Mouse (Mus musculus) cerebellum, postnatal 4 days (tissue): Measurements from ENCODE around the gene Ptpn13.

ENCODE experiments used
- DNase-seq, 2 experiments: peaks; one replicate each; pipeline ENCODE4 v3.0.0; 2022; ENCODE audit warnings: low spot score in 2 of 2, mixed read lengths in 1 of 2

The Ptpn13 gene

DNA sequence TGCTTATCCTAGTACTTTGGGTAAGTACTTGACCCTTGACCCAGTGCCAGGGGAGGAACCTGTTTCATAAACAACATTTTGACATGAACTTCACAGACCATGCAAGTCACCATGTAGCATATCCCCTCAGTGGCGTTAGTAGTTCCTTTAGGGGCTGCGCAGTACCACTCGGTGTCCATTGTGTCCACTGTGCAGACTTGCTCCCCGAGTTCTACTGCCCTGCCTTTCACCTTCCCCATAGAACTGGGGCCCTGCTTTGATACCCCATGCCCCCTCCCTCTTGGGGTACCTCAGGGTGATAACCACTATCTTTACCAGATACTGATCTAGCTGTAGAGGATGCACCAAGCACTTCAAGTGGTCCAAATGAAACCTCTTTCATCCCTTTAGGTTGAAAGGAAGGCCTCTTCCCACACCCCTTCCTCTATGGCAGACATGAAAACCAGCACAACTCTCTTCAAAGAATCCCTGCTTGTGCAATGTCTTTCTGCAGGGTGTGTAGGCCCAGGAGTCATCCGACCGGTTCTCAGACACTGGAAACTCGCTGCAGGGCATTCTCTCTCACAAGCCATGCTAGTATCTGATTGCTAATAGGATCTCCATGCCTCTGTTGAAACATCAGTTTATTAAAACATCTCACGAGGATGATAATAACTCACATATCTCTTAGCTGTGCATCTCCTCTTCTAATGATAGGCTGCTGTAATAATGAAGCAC lies 34.1 kb downstream of the Ptpn13 start:
- no peak for DNase-seq

DNA sequence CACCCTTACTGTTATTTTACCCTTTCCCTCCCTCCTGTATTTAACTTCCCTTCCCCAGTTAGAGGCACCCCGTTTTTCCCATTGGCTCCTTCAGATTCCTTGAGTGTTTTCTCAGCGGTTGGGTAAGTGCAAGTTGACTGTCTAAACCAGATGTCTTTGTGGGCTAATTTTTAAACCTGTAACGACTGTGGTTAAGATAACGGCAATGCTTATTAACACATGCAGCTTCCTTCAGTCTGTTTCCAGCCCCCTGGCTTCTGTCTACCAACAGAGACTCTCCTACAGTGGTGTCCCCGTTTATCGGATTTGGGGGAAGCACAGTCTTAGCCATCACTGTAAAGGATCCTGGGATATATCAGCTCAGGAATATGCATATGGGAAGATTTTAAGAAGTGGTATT lies 35.9 kb downstream of the Ptpn13 start:
- DNase-seq = no peak

DNA sequence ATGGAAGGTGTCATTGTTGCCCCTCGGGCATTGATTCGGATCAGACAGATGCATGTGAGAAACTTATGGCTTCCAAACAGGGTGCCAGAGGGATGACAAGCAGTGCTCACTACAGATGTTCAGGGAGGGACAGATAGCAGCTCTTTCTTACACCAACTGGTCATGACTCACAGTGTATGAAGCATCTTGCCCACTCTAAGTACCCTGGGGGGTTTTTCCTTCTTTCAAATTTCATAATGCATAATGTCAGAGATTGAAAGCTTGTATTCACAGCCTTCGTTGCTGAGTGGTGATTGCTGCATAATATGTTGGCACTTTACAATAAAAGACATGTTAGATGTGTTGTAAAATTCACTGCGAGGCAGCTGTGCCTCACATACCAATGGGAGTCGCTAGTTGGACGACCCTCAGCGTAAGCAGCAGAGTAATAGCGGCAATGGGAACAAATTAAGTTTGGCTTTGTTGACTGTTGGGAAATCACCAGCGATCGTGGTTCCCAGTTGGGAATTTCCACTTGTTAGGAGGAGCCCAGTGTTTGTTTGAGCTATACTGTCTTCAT lies 38.7 kb downstream of the Ptpn13 start:
- DNase-seq = no peak

DNA sequence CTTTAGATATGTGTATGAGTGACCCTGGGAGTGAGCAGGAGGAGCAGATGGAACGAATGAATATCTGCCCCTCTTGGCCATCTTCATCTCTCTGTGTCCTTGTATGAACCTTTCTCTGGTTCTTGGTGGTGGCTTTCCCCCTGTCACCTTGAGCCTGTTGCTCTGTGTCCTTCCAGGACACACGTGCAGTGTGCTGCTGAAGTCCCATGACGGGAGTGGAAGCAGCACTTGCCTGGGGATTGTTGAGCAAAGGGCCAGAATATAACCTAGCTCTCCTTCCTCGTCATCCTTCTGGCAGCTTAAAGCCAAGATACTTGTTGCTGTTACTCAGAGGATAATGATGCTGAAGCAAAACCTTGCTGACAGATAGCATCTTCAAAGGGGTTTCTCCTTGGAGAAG lies 39.3 kb downstream of the Ptpn13 start:
- DNase-seq = no peak

DNA sequence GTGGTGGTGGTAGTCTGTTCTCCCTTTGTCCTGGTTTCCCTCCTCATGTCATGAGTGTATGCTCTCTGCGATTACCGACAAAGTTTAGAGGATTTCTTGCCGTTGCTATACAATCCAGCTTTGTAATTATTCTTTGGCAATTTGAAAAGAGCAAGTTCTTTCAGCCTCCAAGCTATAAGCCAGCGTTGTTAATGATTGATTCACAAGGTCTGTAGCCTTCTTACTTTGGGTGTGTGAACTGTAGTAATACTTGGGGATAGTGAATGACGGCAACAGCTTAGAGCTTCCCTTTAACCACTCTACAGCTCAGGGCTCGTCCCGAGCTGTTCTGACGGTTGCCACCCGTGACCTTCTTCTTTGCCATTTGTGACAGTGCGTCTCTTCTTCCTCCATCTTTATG lies 39.8 kb downstream of the Ptpn13 start:
- no peak for DNase-seq

DNA sequence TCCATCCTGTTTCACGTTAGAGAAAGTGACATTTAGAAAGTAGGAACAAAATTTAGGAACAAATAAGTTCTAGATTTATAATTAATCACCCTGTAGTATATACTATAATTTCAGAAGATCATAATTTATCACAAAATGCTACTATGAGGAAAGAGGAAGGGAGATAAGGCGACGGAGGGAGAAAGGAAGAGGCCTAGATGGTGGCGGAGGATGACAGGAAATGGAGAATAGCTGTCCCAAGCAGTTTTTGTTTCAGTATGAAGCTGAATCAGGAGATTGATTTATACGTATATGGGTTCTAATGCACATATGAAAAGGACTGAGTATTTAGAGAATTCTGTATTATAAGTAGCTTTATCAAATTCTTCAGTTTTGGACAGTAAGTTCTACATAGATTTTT lies 47.7 kb downstream of the Ptpn13 start:
- DNase-seq = no peak

DNA sequence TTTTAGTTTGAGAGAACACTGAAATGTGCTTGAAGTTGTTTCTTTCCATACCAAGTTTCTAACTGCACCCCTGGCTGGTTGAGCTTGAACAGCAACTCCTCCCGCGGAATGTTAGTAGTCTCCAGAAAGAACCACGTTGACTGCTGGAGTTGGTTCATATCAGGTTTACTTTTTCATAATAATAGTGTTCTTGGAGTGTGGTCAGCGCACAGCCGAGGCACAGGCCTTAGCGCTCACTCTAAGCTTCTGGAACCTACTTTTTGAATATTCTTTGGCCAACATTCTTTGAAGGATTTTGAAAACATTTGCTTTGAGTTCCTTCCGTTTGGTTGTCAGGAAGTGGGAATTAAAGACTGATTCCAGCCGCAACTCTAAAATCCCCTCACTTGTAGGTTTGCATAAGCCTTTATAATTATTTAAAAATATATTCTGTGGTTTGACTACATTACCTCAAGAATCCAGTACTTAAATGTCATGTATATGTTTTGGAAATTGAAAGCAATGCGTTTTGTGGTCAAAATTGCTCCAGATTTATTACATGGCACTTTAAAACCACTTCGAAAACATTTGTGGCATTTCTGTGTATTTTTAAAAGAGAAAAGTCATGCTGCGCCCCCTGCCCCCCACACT lies 48.6 kb downstream of the Ptpn13 start:
- no peak for DNase-seq

DNA sequence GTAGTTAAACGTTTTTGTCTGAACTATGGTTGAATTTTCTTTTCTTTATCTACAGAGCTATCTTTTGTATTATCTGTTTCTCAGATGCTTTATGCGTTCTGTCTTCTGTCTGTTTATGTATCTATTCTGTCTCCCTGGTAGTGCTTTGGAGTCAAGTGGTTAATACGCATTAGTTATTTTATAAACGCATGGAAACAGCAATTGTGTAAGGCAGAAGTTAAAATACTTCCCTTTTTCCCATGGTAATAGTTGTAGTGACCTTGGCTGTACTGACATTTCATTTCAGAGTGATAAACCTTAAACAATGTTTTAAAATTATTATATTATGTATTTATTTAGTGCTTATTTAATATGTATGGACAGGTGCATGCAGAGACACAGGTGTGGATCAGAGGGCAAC lies 49.3 kb downstream of the Ptpn13 start:
- DNase-seq = no peak

DNA sequence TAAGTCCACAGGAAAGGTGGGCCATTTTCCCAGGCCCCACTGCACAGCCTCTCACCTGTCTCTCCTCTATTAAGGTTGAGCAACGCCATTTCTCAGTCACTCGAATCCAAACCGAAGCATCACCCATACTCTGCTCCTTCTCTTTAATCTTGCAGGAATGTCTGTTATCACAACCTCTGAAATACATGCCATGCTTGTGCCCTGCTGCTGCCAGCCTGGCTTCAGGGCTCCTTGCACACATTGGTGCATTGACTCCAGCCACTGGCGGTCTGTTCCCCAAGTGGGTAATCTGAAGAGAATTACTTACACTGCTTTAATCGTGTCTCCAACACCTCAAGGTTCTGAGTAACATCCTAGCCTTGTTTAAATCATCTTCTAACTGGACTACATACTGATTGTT lies 50.5 kb downstream of the Ptpn13 start:
- DNase-seq = no peak

DNA sequence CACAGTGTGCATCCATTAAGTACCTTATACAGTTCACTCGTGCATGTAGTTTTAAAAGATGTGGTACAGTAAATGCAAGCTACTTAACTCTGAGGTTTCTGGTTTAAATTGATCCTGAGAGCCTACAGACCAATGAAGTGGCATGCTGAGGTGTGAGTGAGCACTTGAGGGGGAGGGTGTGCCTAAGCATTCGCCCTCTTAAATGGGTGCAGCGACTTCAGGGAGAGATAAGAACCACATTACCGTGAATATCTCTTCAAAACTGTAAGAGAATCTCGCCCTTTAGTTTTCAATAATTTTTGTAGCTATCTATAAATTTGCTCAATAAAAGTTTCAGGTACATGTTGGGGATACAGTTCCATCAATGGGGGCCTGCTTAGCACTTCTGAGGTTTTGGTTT lies 54.5 kb downstream of the Ptpn13 start:
- DNase-seq = no peak

DNA sequence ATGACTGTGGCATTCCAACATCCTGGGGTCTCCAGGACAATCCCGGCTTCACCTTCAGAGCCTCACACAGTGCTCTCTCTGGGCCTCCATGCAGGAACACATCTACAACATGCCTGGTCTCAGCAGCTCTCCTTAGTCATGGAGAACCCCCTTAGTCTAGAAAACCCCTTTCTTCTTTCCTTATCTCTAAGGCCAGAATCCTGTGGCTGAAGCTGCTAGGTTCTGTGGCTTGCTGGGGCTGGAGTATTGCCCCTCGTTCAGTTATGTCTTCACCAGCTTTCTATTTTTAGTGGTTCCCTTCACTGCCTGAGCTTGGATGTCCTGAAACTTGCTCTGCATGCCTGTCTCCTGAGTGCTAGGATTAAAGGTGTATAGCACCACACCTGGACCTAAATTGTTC lies 56.2 kb downstream of the Ptpn13 start:
- DNase-seq = no peak

DNA sequence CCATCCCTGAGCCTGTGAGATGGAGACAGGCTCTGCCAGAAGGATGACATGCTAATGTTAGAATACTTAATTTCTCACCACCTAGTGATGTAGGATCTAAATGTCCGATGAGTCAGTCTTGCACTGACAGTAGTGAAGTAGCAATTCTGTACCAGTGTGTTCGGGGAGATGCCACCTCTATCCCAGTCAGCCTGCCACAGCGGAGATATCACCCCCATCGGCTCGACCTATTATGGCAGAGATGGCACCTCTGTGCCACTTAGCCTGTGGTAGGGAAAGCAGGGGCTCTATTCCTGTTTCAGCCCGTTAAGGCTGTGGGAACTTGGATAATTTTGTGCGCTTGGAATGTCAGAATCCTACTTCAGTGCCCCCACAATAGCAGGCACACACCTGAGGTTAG lies 62.0 kb downstream of the Ptpn13 start:
- DNase-seq = no peak

DNA sequence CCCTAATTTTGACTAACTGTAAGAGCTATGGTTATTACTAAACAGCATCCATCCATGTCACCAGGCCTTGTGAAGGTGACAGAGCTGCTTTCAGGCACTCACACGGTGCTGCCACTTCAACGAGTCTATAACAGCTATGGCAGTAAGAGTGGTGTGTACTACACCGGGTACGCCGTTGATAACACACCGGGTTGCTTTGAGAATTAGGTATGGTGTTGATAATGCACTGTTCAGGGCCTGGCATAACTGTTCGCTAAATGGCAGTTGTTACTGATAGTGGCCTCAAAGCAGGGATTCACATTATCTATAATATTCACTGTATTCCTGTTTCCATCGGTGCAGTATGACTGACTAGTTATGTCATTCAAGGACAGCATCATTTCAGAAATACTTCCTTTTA lies 66.0 kb downstream of the Ptpn13 start:
- DNase-seq = no peak

DNA sequence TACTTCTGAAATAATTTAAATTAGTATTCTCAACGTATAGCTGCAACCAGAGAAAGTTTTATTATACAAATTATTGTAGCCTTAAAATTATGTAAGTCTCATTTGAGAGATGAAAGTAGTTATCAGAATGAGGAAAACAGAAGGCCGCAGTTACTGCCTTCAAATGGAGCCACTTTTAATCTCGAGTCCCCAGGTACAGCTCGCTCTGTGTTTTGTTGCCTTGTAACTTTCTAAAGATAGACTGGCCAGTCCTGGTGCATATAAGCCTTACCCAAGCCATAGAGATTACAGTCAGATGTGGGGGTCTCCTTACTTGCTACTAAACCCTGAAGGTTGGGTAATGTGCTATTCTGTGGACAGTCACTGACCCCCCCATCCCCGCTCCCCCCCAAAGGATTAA lies 66.8 kb downstream of the Ptpn13 start:
- no peak for DNase-seq

DNA sequence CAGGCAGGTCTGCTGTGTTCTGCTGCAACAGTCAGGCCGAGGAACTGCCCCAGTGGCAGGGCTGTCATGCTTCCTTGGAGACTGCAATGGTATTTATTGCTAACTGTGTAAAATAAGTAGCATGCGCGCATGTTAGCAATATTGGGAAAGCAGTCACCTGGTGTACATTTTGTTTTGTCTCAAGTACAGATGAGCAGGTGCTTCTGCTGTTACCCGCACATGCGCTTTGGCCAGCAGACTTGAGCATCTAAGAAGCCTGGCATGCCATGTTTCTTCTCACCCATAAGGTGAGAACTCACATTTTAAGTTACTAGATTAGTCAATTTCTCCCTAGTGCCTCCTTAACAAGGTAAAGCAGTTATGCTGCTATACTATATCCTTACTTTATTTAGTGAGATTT lies 72.1 kb downstream of the Ptpn13 start:
- DNase-seq = no peak

DNA sequence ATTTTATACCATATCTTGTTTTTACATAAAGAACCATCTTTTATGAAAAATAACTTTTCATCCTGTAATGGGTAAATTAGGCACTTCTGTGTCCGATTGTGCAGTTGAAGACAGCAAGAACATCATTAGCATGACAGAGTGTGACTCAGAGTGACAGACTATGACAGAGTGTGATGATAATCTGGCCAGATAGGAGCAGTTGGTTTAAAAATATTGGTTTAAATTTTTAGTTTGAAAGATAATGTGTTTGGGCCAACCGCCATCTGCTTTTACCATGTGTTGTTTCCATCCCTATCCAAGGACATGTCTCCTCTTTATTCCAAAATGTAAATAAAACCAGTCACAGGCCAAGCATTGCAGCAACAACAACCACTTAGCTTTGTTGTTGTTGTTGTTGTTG lies 72.5 kb downstream of the Ptpn13 start:
- DNase-seq = no peak

DNA sequence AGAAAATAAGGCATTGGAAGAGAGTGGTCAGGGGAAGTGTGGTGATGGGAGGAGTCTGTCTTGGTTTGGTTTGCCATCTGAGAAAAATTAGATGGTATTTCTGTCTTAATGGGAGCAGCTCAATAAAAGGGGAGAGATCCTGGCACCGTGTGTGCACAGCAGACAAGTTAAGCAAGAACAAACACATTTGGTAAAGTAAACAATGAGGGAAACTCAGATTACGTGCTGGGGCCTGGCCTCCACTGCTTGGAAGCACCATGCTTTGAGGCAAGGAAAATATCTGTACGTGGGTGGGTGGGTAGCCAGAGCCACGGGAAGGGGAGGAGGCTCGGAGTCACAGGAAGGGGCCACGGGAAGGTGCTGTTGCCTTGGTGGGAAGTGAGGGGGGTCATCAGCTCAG lies 74.3 kb downstream of the Ptpn13 start:
- DNase-seq = no peak

DNA sequence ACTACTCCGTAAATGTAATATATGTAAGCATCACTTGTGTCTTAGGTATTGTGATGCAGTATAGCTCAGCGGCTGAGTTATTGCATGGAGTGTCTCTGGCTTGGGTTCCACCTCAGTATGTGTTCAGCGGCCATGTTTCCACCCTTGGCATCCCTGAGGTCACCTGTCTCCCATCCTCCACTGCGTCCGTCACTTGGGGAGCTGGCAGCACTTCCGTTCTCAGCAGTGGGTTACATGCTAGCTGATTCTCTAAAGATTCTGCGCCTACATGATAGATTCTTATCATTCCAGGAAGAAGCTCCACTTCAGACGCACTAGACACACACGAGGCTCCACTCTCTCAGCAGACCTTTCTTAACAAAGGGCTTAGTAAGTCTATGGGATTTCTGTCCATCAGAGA lies 76.1 kb downstream of the Ptpn13 start:
- DNase-seq = no peak

DNA sequence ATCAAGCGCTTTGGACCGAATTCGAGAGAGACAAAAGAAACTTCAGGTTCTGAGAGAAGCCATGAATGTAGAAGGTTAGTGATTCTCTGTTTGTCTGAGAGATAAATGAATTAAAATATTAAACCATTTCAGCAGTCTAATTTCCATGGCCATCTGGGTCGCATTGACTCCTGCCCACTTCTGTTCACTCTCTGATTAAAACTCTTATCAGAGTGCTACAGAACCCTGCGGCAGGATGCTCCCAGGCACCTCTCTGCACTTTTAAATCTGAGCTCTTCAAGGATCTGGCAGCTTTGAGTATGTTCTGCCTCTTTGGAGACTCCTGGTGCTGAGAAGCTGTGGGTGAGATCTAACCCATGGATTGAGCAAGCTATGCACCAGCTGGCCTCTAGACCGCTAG lies 76.8 kb downstream of the Ptpn13 start:
- no peak for DNase-seq

DNA sequence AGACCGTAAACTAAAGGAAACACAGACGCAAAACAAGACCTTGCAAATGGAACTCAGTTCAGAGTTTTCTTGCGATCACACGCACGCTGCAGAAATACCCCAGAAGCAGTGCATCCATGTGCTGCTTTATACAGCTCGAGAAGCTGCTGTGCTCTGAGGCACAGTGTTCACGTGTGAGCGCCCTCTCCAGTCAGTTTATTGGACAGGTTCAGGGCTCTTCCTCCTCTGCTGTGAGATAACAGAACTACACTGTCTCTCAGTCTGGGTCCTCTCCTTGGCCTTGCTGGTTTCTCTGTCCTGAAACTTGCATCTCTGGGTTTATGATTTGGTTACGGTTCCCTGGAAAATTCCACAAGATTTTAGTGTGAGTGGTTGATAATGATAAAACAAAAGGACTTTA lies 88.2 kb downstream of the Ptpn13 start:
- no peak for DNase-seq

DNA sequence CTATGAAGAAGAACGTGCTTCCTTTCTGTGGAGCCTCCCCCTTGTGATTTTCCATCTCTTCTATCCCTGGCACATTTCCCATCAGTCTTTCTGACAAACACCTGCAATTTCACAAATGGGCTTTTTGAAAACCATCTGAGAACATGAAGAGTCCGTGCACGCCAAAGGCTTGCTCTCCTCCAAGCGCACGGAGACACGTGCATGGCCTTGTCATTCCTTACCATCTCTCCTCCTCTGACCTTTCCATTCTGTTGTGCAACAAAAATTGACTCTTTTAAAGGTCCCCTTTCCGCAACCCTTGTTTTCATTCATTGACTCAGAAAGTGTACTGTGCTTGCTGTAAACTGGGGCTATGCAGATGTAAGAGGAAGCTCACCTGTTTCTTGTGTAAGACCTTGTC lies 89.4 kb downstream of the Ptpn13 start:
- DNase-seq = no peak

DNA sequence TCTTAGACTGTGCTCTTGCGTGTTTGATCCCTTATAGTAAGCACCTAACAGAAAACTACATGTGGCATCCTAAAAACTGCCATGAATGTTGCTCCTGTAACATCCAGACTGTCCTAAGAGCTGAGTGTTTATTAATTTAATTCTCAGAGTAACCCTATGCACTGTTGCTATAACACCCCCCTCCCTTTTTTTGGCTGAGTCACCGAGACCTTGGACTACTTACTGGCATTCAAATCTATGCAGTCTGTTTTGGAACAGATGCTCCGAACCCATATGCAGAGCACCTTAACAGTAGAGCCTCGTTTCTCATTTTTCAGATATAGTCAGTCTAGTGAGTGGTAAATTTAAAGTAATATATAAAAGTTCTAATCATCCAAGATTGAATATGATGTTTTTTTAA lies 90.9 kb downstream of the Ptpn13 start:
- DNase-seq = no peak

DNA sequence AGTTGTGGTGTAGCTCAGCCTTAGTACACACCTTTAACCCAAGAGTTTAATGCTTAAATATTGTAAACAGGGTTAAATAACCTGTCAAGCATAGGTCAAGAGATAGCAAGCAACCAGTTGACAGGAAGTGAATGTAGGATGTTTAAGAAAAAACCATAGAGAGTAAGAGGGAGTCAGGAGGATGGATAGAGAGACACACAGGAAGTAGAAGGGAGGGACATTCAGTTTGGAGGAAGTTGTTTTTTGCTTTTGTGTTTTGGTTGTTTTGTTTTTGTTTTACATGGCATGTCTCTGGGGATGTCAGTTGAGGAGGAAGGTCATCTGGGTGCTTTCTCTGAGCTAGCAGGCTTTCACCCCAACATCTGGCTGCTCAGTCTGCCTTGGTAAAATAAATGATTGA lies 91.6 kb downstream of the Ptpn13 start:
- DNase-seq = no peak

DNA sequence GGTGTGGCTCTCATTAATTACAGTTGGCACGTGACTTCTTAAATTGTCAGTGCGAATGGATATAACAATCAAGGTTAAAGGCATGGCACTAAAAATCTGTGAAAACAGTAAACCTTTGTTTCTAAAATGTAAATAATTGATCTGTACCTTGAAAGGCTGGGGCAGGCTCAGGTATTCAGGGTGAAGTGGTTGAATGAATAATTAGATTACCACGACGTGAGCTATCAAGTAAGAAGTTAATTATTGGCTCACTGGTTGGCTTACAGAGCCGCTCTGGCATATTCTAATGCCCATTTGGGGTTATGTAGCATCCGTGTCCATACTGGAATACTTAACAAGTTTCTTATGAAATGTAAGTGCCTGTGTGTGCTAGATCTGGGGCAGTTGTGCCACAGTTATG lies 92.6 kb downstream of the Ptpn13 start:
- no peak for DNase-seq
